Comparison of ENCODE assay signal across 8 mouse cellular contexts in genomic region chr2:139220757-139221400, GRCm38 (mm10).
DNase-seq lines count a peak whose midpoint lies in the region; ATAC-seq lines count a peak whose summit lies in the region.

No protein-coding gene starts in this region.

- peak; percentile 2 for DNase-seq in adrenal gland, postnatal 14 days
- DNase-seq in adrenal gland, postnatal 10 days, result no peak
- DNase-seq in lung, postnatal 36 days, result no peak
- peak; percentile 12 for DNase-seq in left cerebral cortex, adult 11 months (ENCODE audit: low spot score)
- peak; percentile 61 for DNase-seq in retina, postnatal 1 day
- no peak for DNase-seq in urinary bladder, postnatal 25 days (ENCODE audit: low spot score)
- no peak for DNase-seq in thymus, postnatal 25 days

- peak; percentile 82 for ATAC-seq in lung, embryonic 16.5 days (ENCODE audit: low read depth)

- H3K9ac ChIP-seq in lung, embryonic 16.5 days (ENCODE audit: low read length), result peak overlapping the region; percentile 36; the same call in 1 of the 2 replicates

- H3K27me3 ChIP-seq in lung, embryonic 16.5 days (ENCODE audit: control insufficient read depth, insufficient read depth, low read depth, low read length), result no peaks in the 10 kb centered on the region

- peak overlapping the region; percentile 27; the same call in 1 of the 2 replicates for H3K27ac ChIP-seq in lung, embryonic 16.5 days (ENCODE audit: low read length)

- no peaks in the 10 kb centered on the region for H3K36me3 ChIP-seq in lung, embryonic 16.5 days (ENCODE audit: control insufficient read depth, insufficient read depth, low read length)

- 33% methylated on average over 9 of the region's 9 CpGs for WGBS in lung, embryonic 16.5 days

- no peaks in the 10 kb centered on the region for H3K4me1 ChIP-seq in lung, embryonic 16.5 days (replicated peaks; ENCODE audit: control insufficient read depth, insufficient read depth, low read length)

- H3K4me3 ChIP-seq in lung, embryonic 16.5 days (ENCODE audit: low read length), result no peak overlapping the region

- H3K9me3 ChIP-seq in lung, embryonic 16.5 days (ENCODE audit: control insufficient read depth, low read length), result no peaks in the 10 kb centered on the region

- peak overlapping the region; percentile 37 for H3K4me2 ChIP-seq in lung, embryonic 16.5 days (ENCODE audit: low read depth, low read length)

Comparison
In these comparisons a context has a peak if more than half of its experiments do, and no peak if none do; other contexts are left out.
1. DNase-seq: peak in adrenal gland, postnatal 14 days (single experiment), left cerebral cortex, adult 11 months (single experiment) and retina, postnatal 1 day (single experiment); none in adrenal gland, postnatal 10 days (single experiment), lung, postnatal 36 days (single experiment), urinary bladder, postnatal 25 days (single experiment) and thymus, postnatal 25 days (single experiment).